Mouse (Mus musculus) thymus, postnatal 14 days (tissue): ENCODE results near the gene Spic.

ENCODE experiments used
- DNase-seq: peaks from one replicate; pipeline ENCODE4 v3.0.0; 2021

The Spic gene

GRCm38 (mm10) chr10:88631330-88631953, 53.4 kb downstream of the Spic start:
- DNase-seq: no peak

GRCm38 (mm10) chr10:88630663-88631329, 54.0 kb downstream of the Spic start:
- DNase-seq: no peak

- no peak for DNase-seq
Measured at GRCm38 (mm10) chr10:88627052-88627451, 57.8 kb downstream of the Spic start.

GRCm38 (mm10) chr10:88626176-88626575, 58.6 kb downstream of the Spic start:
- no peak for DNase-seq
